Mouse (Mus musculus): ENCODE data around the gene Rap1gap.

Gene Rap1gap

DNA sequence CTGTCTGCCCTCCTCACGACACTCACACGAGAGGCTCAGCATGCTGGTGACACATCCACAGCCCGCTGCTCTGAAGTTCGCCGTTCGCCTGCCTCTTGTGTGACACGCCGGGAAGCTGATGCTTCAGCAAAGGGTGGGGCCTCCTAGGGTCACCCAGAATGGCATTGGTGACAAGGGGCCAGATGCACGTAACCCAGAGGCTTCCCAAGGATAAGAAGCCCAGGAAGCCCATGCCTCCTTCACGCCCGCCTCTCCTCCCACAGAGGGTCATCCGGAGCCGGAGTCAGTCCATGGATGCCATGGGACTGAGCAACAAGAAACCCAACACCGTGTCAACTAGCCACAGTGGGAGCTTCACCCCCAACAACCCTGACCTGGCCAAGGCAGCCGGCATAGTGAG lies 57.0 kb downstream of the Rap1gap start:
- DNase-seq (ENCODE audit: low read depth in 1 of 2, low spot score in 2 of 2) = no peak

DNA sequence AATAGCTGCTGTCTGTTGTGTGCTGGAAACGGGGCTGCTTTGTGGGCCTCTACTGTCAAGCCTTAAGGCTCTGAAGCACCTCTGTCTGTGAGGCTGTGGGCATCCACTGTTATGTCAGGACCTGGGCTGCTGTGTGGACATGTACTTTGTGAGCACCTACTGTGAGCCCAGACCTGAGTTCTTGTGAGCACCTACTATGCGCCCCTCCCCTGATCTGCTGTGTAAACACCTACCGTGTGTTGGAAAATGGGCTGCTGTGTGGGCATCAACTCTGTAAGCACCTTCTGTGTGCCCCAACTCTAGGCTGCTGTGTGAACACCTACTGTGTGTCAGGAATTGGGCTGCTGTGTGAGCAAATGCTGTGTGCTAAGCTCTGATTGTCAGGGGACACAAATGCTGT lies 57.7 kb downstream of the Rap1gap start:
- no peak for DNase-seq (ENCODE audit: low read depth in 1 of 2, low spot score in 2 of 2)

DNA sequence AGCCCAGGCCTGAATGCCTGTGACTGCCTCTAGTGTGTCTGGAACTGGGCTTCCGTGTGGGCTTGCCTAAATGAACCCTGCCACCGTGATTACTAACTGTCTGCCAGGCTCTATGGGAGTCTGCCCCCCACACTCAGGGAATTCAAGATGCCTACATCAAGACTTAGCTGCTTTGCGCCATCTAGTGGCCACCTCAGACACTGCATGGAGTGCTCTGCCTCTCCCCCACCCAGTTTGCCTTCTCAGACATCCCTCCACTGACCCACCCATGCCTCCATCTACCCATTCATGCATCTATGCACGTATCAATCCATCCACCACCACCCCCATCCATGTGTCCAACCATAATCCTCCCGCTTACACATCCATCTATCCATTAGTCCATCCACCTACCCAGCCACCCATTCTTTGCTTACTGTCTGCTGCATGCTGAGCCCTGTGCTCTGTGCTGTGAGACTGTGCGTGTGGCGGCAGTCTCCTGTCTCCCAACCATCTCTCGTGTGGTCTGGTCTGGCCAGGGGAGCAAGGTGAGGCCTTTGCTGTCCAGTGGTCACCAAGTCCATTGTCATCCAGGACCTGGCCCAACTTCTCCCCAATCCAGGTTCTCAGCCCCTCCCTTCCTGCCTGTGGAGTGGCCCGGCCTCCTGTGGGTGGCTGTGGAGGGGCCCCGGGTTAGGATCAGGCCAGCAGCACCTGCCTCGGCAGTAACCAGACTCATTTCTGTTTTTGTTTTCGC lies 58.3 kb downstream of the Rap1gap start:
- peak in 1 of 2 experiments; percentile 56 for DNase-seq (ENCODE audit: low read depth in 1 of 2, low spot score in 2 of 2)

DNA sequence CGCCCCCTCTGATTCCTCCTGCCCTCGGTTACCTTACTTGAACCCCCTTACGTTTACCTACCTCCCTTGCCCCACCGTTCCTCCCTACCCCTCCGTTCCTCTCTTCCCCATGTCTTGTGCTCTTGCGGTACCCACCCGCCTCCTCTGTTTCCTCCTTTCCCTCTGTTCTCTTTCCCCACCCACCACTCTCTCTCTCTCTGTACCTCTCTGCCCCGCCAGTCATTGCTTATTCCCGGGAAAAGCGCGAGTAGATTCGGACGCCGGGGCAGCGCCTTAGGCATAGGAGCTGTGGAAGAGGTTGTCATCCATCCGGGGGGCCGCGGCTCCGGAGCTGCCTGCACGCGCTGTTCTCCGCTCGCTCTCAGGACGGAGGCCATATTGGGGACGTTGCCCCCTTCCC lies 59.0 kb downstream of the Rap1gap start:
- DNase-seq (ENCODE audit: low read depth in 1 of 2, low spot score in 2 of 2) = no peak

DNA sequence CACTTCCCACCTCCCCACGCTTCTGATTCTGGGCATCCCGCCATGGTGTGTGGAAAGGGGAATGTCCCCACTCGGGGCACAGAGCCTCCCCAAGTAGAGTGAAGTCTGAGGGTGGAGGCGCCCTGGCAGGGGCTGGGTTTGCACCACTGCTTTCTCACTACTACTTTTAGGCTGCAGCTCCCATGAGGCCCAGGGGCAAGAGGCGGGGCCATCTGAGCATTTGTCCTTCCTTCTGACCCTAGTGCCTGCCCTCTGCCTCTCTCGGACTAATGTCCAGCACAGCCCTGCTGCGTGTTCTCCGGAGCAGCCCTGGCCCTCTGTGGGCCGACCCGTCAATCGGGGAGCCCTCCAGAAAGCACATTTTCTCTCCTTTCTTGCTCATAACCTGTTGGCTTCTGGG lies 59.7 kb downstream of the Rap1gap start:
- DNase-seq (ENCODE audit: low read depth in 1 of 2, low spot score in 2 of 2) = peak in 1 of 2 experiments; percentile 24

DNA sequence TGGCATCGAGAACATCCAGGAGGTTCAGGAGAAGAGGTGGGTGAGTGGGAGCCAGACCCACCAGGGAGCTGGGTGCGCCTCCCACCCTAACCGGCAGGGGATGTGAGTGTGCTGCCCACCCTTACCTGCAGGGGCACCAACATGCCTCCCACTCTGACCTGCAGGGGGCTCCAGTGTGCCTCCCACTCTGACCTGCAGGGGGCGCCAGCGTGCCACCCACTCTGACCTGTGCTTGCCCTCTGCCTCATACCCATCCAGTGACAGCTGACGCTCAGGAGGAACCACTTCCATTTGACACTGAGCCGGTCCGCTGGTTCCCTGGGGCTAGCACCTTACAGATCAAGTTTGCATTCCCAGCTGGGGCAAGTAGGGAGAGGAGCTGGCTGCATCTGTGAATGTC lies 60.2 kb downstream of the Rap1gap start:
- DNase-seq (ENCODE audit: low read depth in 1 of 2, low spot score in 2 of 2) = peak; percentile 62 to 80

DNA sequence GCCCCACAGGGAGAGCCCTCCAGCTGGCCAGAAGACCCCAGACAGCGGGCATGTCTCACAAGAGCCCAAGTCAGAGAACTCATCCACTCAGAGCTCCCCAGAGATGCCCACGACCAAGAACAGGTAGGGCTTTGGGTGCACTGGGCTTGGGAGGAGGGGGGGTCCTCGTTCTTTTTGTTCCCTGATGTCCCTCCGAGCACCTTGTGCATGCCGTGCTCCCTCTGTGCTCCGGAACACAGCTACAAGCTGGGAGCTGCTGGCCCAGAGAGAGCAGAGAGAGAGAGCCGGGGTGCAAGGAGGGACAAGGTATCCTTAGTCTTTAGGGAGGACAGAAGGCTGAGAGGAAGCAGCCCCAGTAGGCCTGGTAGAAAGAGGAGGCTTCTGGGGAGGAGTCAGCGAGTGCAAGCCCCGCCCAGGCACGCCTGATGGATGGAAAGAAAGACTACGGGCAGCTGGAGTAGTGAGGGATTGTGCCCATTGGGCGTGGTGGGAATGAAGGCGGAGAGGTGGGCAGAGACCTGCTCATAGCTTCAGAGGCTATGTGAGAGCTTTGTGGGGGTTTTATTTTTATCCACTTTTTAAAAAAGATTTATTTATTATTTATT lies 61.1 kb downstream of the Rap1gap start:
- DNase-seq (ENCODE audit: low read depth in 1 of 2, low spot score in 2 of 2) = no peak

DNA sequence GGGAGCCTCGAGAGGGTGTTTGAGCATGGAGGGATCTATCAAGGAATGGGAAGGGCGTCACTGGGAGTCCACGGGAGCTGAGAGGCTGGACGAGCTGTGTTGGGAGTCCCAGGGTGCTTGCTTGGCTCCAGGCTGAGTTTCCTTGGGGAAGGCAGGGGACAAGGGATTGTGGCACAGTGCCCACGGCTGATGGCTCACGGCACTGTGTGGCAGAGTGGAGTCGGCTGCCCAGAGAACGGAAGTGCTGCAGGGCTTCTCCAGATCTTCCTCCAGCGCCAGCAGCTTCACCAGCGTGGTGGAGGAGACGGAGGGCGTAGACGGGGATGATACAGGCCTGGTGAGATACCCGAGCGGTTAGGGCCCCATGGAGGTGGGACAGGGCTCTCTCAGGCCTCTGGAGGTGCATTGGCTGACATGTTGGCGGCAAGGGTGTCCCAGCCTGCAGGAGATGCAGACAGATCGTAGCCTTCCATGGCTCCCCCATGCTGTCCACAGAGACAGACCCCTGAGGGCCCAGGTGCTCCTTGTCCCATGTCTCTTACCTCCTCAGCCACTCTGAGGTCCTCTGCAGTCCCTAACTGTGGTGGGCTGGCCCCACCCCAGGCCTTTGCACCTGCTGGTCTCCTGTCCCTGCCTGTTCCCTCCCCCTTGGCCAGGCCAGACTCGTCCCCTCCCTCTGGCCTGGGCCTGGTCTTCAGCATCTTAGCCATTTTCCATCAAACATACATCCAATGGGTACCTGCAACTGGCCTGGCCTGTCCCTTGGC lies 62.4 kb downstream of the Rap1gap start:
- no peak for DNase-seq (ENCODE audit: low read depth in 1 of 2, low spot score in 2 of 2)

DNA sequence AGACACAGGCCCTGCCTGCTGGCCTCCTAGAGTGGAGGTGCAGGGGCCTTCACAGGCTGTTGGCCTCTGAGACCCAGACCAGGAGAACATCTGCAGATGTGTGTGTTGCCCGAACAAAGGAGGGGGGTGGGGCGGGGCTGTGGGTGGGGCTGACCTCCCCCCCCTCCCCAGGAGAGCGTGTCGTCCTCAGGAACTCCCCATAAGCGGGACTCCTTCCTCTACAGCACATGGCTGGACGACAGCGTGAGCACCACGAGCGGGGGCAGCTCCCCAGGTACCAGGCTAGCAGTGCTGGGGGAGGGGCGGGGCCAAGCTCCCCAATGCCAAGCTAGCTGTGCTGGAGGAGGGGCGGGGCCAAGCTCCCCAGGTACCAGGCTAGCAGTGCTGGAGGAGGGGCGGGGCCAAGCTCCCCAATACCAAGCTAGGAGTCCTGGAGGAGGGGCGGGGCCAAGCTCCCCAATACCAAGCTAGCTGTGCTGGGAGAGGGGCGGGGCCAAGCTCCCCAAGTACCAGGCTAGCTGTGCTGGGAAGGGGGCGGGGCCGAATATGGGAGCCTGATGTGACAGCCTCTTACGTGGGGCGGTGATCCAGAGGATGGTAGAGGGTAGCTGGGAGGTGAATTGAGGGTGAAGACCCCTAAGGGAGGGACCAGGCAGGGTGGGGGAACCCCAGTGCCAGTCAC lies 63.1 kb downstream of the Rap1gap start:
- DNase-seq (ENCODE audit: low read depth in 1 of 2, low spot score in 2 of 2) = no peak

DNA sequence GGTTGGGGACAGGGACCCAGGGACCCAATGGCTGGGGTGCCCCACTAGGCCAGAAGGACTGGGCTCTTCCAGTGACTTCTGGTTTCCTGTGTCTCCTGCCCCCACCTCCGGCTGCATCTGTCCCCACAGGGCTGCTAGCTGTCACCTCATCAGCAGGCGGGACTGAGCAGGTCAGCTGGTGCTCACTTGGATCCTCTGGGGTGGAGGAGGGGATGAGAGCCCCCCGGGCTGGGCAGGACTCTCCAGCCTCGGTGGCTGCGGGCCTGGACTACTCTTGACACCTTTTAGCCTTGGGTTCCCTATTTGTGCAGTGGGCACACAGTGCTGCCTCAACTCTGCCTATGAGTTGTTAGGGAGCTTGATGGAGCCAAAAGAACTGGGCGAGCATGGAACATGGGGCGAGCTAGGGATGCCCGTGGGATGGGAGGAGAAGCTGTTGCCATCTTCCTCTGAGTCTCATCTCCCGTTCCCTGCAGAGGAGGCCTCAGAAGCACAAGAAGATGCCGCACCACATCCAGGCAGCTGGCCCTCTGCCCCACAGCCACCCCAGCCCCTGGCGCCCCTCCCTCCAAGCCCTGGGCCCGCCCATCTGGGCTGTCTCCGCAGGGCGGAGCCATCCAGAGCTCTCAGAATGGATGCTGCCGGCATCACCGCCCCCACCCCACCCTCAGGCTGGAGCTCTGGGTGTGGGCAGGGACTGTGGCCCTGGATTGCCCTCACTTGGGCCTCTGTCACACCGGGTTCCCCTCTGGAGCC lies 64.1 kb downstream of the Rap1gap start:
- no peak for DNase-seq (ENCODE audit: low read depth in 1 of 2, low spot score in 2 of 2)

DNA sequence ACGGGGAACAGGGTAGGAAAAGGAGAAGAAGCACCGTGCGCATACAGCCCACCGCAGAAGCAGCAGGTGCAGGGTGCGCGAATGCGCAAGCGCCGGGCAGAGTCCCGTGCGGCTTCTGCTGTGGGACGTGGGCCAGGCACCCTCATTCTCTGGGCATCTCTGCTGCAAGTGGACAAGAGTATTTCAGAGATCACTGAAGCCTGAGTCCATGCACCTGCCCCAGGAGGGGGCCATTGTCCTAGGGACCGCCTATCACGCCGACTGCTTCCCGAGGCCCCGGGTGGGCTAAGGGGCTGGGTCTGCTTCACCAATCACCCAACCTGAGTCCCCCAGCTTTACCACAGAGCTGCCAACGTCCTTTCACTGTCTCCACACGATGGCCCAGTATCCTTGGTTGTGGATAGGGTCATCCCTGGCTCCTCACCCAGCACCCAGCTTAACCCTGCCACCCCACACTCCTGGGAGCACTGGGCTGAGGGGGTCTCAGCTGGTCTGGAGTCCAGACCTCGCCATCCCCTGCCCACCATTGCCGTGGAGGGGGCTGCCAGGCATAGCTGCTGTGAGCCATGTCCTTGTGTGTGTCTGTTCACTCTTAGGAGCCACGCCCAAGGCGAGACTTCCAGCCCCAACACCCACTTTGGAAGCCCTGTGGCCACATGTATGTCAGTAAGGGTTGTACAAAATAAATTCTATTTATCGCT lies 64.8 kb downstream of the Rap1gap start:
- no peak for DNase-seq (ENCODE audit: low read depth in 1 of 2, low spot score in 2 of 2)

DNA sequence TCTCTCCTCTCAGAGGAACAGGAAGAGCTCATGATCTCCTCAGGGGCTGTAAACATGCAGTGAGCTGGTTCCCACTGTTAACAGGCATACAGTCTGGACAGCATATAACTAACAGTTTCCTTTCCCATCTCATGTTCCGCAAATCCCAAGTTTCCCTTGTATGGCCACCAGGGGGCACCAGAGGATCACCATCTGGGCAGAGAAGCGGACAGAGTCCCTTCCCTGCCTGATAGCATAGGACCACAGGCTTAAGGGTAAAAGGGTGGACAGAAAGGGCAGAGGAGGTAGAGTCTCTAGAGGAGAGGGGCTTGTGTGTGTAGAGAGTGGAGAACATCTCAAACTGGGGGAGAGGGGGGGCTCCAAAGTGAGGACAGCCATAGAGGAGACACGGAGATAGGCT lies 65.6 kb downstream of the Rap1gap start:
- peak; percentile 42 to 62 for DNase-seq (ENCODE audit: low read depth in 1 of 2, low spot score in 2 of 2)

DNA sequence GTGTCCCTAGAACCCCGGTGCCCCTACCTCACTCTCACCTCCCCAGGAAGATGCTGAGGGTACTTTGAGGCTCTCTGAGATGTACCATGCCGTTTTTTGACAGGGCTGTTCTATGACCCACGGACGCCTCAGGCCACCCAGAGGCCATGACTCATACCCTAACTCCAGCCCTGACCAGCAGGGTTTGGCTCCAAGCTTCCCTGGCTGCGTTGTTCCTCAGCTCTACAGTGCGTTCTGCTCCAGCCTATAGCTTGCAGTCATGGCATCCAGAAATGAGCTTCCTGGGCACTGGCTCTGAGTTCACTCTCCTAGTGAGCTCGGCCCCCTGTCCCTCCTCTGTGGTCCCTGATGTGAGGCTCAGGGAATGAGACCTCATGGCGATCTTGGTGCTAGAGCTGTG lies 66.2 kb downstream of the Rap1gap start:
- DNase-seq (ENCODE audit: low read depth in 1 of 2, low spot score in 2 of 2) = no peak

DNA sequence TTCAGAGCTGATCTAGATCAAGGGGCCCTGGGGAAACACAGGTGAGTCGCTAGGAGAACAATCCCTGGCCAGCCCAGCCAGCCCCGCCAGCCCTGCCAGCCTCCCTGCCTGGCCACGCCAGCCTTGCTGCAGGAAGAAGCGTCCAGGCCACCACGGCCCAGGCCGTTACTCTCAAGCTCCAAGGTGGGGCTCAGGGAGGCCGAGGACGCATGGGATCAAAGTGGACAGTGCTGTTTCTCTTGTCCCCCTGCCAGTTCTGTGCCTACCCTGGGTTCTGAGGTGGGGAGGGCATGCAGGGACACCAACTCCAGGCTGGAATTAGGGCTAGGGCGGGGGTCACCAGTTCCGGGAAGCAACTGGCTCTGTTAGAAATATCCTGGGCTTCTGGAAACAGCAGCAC lies 67.4 kb downstream of the Rap1gap start:
- no peak for DNase-seq (ENCODE audit: low read depth in 1 of 2, low spot score in 2 of 2)

DNA sequence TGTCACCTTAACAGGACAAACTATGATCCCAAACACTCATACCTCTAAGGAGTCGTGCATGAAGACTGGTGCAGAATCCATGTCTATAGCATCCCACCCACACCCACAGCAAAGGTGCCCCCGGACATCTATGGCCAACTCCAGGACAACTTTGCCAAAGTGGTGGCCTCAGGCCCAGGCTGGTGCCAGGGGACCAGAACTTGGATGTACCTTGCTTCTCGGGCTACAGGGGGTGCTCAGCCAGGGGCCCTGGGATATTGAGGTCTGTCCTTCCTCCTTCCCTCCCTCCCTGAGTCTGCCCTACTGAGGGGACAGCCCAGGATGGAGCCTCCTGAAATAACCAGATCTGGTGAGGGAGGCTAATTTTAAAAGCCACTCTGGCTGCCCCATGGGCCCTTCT lies 67.8 kb downstream of the Rap1gap start:
- no peak for DNase-seq (ENCODE audit: low read depth in 1 of 2, low spot score in 2 of 2)

DNA sequence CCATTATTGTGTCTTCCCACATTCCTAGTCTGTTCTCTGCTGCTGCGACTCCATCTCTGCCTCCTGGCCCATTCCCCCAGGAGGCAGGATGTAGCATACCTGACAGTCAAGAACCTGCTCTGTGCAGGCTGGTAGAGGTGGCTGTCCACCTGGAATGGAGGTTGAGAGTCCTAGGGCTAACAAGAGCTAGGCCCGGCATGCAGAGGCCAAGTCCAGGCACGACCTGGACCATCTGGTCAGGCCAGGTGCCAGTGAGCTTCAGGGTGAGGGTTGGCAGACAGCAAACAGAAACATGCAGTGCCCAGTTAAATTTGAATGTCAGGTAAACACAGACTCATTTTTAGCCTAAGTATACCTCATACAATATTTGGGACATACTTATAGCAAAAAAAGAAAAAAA lies 68.4 kb downstream of the Rap1gap start:
- DNase-seq (ENCODE audit: low read depth in 1 of 2, low spot score in 2 of 2) = no peak

DNA sequence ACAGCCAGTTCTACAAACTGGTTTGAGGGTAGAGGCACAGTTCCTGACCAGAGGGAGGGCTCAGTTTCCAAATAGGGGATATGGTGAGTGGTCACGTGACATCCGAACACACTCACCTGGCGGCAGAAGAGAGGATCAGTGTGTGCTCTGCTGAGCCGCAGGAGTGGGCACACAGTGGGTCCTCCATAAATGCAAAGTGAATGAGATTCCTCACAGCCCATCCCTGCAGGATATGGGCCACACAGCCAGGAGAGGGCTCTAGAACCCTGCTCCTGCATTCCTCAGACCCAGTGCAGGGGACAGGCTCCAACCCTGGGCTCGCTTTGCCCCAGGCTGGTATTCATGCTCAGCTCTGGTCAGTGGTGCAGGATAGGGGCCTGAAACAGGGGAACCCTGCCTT lies 68.9 kb downstream of the Rap1gap start:
- DNase-seq (ENCODE audit: low read depth in 1 of 2, low spot score in 2 of 2) = no peak

DNA sequence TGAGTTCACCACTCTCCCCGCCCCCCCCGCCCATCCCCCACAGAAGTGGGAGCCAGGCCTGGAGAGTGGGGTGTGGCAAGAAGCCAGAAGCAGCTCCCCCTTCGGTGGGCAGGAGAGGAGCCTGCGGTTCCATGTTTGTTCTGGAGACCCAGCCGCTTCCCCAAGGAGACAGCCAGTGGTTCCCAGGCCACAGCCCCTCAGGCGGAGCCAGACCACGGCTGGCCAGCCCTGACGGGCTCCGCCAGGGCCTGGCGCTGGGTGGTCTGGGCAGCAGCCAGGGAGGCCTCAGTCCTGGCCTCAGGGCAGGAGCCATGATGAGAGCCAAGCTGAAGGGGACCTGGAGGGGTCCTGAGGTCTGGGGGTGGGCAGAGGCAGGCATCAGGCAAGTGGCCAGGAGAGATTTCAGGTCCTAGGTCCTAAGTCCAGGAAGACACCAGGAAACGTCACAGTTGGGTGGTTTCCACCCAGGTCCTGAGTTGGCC lies 71.7 kb downstream of the Rap1gap start:
- DNase-seq (ENCODE audit: low read depth in 1 of 2, low spot score in 2 of 2) = no peak

DNA sequence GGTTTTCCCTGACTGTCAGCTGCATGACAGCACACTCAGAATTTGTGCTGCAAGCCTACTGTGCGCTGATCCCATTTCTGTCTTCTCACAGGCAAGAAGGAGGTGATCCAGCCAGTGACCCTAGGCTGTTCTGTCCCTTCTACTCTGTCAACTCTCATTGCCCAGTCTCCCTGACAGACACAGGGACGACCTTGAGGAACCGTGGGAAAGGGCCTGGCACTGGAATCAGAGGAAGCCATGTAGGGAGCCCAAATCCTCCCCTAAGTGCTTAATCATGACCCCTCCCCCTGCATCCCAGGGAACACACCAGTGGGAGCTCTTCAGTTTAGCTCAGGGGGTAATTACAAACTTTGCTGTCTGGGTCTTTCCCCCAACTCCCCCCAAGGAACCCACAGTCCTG lies 73.2 kb downstream of the Rap1gap start:
- DNase-seq (ENCODE audit: low read depth in 1 of 2, low spot score in 2 of 2) = no peak
